Mouse (Mus musculus) stomach, postnatal 0 days (tissue): ENCODE measurements around the gene Itih4.

Source experiments
- CTCF ChIP-seq: IDR thresholded peaks from 2 replicates; pipeline ENCODE4 v1.5.1; 2016; ENCODE audit warnings: antibody characterized with exemption, low read depth, mild to moderate bottlenecking, moderate library complexity
- EP300 ChIP-seq: optimal IDR thresholded peaks from 2 replicates; pipeline ENCODE3; 2016; ENCODE audit warnings: antibody characterized with exemption

- TF ChIP-seq CTCF (no peak), EP300 (no peak)
These were observed 15.8 kb upstream of the Itih4 start for GRCm38 (mm10) chr14:30870206-30871147.
